Mouse (Mus musculus) spleen, adult 2 months (tissue): ENCODE measurements around the gene Tlcd2.

Source experiments
- CTCF ChIP-seq: fragments of 200-500 bp; IDR thresholded peaks from 2 replicates; pipeline ENCODE4 v1.5.1; 2011; ENCODE audit warnings: mild to moderate bottlenecking, inconsistent platforms; ENCODE audit not compliant: insufficient read depth, insufficient read length, insufficient replicate concordance; ENCODE audit errors: extremely low read depth
- POLR2A ChIP-seq: fragments of 200-500 bp; IDR thresholded peaks from 2 replicates; pipeline ENCODE4 v1.6.1; 2011; ENCODE audit warnings: low read depth, low read length, inconsistent platforms

DNA sequence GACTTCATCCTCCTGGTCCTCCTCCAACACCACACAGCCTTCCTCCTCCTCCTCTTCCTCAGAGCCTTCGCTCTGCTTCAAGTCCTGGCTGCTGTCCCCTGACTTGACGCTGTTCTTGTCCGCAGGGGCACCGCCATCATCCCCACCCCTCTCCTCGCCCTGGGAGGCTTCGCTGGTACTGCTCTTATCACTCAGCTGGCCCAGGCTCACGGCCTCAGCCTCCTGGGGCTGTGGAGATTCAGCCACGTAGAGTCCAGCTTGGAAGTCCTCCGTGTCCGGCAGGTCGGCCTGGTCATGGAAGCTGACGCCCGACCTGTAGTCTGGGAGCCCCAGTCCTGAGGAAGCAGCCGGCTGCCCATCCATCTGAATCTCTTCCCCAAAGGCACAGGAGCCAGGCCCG lies 10.6 kb upstream of the Tlcd2 start:
- no peak for TF ChIP-seq CTCF
- no peak for TF ChIP-seq POLR2A
